Mouse (Mus musculus): ENCODE measurements around the gene Sh2b1. TPM values are rescaled to one million over a fixed set of nuclear protein-coding genes. Genes with fewer than 3 reads are reported as not detected.

Gene Sh2b1
- polyA plus RNA-seq, 1 experiment from 2014 or later: 42.1 TPM

DNA sequence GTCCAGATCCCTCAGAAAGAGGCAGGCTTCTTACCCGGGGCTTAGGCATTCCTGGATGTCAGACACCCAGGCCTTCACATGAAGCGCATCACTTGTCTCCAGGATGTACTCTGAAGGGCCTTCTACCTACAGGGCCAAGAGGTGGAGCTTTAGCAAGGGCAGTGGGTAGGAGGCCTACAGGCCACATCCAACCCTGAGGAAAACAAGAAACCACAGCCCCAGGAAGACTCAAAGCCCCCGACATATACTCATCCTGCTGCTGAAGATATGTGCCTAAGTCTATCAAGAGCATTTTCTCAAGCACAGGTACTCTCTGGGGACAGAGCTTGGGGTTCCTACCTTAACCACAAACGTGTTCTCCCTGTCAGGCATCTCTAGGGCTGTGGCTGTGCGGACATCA lies 3.9 kb downstream of the Sh2b1 start:
- no peaks in the 10 kb centered on the region for H3K27me3 ChIP-seq (ENCODE audit: control insufficient read depth, insufficient read depth, low read length)
- WGBS: 93% methylated on average over 5 of the region's 5 CpGs
- no peak for ATAC-seq (ENCODE audit: insufficient read depth, low FRiP score)
- H3K27ac ChIP-seq (ENCODE audit: low read length): no peak overlapping the region
- peaks cover 13% of the 10 kb centered on the region for H3K4me1 ChIP-seq (ENCODE audit: control insufficient read depth, insufficient read depth, low read length)
- H3K9me3 ChIP-seq (replicated peaks; ENCODE audit: control insufficient read depth, low read length): no peaks in the 10 kb centered on the region
- peaks cover 15% of the 10 kb centered on the region; the same call in 1 of the 2 replicates for H3K36me3 ChIP-seq (ENCODE audit: control insufficient read depth, insufficient read depth, low read length)
- no peak overlapping the region for H3K9ac ChIP-seq (ENCODE audit: low read length)
- H3K4me3 ChIP-seq (replicated peaks; ENCODE audit: low read length): no peak overlapping the region
- H3K4me2 ChIP-seq (ENCODE audit: low read depth, low read length): no peak overlapping the region

DNA sequence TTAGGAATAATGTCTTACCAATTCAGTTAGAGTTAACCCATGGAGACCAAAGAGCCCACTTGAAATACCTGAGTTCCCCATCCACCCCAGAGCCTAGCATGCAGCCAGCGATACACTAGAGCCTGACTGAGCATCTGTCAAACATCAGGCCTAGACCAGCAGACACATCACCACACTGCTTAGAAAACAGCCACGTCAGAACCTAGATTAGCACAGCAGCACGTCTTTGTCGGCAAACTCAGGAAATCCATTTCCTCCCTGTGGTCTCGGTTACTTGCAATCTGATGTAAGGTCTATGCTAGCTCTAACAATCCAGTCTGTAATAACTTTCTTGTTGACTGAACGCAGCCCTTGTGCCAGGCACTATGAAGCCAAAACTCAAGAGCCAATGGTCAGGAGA lies 5.1 kb downstream of the Sh2b1 start:
- H3K4me3 ChIP-seq (replicated peaks; ENCODE audit: low read length): no peak overlapping the region
- H3K27ac ChIP-seq (ENCODE audit: low read length): no peak overlapping the region
- H3K4me2 ChIP-seq (ENCODE audit: low read depth, low read length): no peak overlapping the region
- H3K9me3 ChIP-seq (replicated peaks; ENCODE audit: control insufficient read depth, low read length): no peaks in the 10 kb centered on the region
- peaks cover 19% of the 10 kb centered on the region for H3K4me1 ChIP-seq (ENCODE audit: control insufficient read depth, insufficient read depth, low read length)
- ATAC-seq (ENCODE audit: insufficient read depth, low FRiP score): no peak
- WGBS: 75% methylated on average over 6 of the region's 6 CpGs
- no peak overlapping the region for H3K9ac ChIP-seq (ENCODE audit: low read length)
- H3K27me3 ChIP-seq (ENCODE audit: control insufficient read depth, insufficient read depth, low read length): no peaks in the 10 kb centered on the region
- H3K36me3 ChIP-seq (ENCODE audit: control insufficient read depth, insufficient read depth, low read length): peaks cover 15% of the 10 kb centered on the region; the same call in 1 of the 2 replicates

- 91% methylated on average over 18 of the region's 18 CpGs for WGBS
- Histone ChIP-seq H3K4me1 (ENCODE audit: control insufficient read depth, insufficient read depth, low read length) (peaks cover 17% of the 10 kb centered on the region), H3K4me2 (ENCODE audit: low read depth, low read length) (no peak overlapping the region), H3K27ac (ENCODE audit: low read length) (no peak overlapping the region), H3K9me3 (replicated peaks; ENCODE audit: control insufficient read depth, low read length) (no peaks in the 10 kb centered on the region), H3K4me3 (replicated peaks; ENCODE audit: low read length) (no peak overlapping the region), H3K9ac (ENCODE audit: low read length) (no peak overlapping the region), H3K36me3 (ENCODE audit: control insufficient read depth, insufficient read depth, low read length) (peaks cover 15% of the 10 kb centered on the region; the same call in 1 of the 2 replicates), H3K27me3 (ENCODE audit: control insufficient read depth, insufficient read depth, low read length) (no peaks in the 10 kb centered on the region)
- no peak for ATAC-seq (ENCODE audit: insufficient read depth, low FRiP score)
Observed at GRCm38 (mm10) chr7:126467834-126468627, 7.2 kb downstream of the Sh2b1 start.

DNA sequence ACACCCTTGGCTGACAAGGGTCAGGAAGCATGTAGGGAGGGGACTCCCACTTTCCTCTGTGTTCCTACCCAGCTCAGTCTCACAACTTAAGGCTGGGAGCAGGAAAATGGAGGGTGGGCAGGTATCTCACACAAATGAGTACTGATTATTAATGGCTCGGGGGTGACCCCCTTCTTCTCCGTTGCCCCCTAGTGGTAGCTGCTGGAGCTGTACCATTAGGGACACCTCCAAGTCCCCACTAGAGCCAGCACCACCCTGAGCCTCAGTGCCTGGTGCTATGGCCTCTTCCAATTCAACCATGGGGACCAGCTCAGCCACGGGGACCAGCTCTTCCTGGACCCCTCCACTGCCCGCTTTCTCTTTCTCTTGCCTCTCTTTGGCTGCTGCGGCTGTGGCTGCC lies 8.0 kb downstream of the Sh2b1 start:
- no peaks in the 10 kb centered on the region for H3K9me3 ChIP-seq (replicated peaks; ENCODE audit: control insufficient read depth, low read length)
- H3K27ac ChIP-seq (ENCODE audit: low read length): no peak overlapping the region
- peaks cover 15% of the 10 kb centered on the region; the same call in 1 of the 2 replicates for H3K36me3 ChIP-seq (ENCODE audit: control insufficient read depth, insufficient read depth, low read length)
- no peak for ATAC-seq (ENCODE audit: insufficient read depth, low FRiP score)
- H3K4me1 ChIP-seq (ENCODE audit: control insufficient read depth, insufficient read depth, low read length): peaks cover 17% of the 10 kb centered on the region
- WGBS: 61% methylated on average over 5 of the region's 5 CpGs
- H3K27me3 ChIP-seq (ENCODE audit: control insufficient read depth, insufficient read depth, low read length): no peaks in the 10 kb centered on the region
- H3K9ac ChIP-seq (ENCODE audit: low read length): no peak overlapping the region
- no peak overlapping the region for H3K4me2 ChIP-seq (ENCODE audit: low read depth, low read length)
- H3K4me3 ChIP-seq (replicated peaks; ENCODE audit: low read length): no peak overlapping the region

DNA sequence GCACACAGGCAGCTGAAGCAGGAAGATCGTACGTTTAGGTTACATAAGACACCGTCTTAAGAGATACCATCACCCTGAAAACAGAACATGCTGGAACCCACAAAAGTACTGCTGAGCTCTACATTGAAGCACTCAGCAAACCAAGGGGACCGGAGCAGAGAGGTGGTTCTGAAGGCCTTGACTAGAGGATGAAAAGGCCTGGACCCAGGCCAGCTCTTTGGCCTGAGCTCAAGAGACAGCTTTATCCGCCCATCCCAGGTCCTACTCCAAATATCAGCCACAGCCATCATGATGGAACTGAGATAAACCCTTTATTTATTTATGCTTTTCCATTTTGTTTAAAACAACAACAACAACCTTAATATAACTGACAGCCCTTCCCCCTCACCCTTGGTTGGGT lies 8.5 kb downstream of the Sh2b1 start:
- no peaks in the 10 kb centered on the region for H3K27me3 ChIP-seq (ENCODE audit: control insufficient read depth, insufficient read depth, low read length)
- H3K9me3 ChIP-seq (replicated peaks; ENCODE audit: control insufficient read depth, low read length): no peaks in the 10 kb centered on the region
- no peak overlapping the region for H3K4me2 ChIP-seq (ENCODE audit: low read depth, low read length)
- H3K36me3 ChIP-seq (ENCODE audit: control insufficient read depth, insufficient read depth, low read length): peaks cover 15% of the 10 kb centered on the region; the same call in 1 of the 2 replicates
- 80% methylated on average over 5 of the region's 5 CpGs for whole genome bisulfite sequencing
- H3K4me1 ChIP-seq (ENCODE audit: control insufficient read depth, insufficient read depth, low read length): peaks cover 17% of the 10 kb centered on the region
- H3K4me3 ChIP-seq (replicated peaks; ENCODE audit: low read length): no peak overlapping the region
- H3K9ac ChIP-seq (ENCODE audit: low read length): no peak overlapping the region
- no peak for ATAC-seq (ENCODE audit: insufficient read depth, low FRiP score)
- H3K27ac ChIP-seq (ENCODE audit: low read length): no peak overlapping the region

DNA sequence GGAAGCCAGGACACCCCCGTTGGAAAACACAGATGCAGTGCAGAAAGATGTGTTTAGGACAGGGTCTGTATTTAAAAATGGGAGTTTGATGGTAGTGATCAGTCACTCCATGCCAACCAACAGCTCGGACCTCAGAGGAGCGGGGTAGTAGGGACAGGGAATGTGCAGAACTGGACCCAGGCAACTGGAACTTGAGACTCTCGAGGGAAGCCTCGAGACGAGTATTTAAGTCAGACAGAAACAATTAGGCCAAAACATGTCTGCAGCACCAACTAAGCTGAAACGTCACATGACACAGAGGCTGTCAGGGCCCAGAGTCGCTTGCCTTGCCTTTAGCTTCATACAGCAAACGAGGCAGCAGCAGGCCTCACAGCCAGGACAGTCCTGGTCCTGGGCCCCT lies 9.1 kb downstream of the Sh2b1 start:
- no peak overlapping the region for H3K9ac ChIP-seq (ENCODE audit: low read length)
- no peaks in the 10 kb centered on the region for H3K27me3 ChIP-seq (ENCODE audit: control insufficient read depth, insufficient read depth, low read length)
- 56% methylated on average over 9 of the region's 9 CpGs for WGBS
- H3K36me3 ChIP-seq (ENCODE audit: control insufficient read depth, insufficient read depth, low read length): peaks cover 15% of the 10 kb centered on the region; the same call in 1 of the 2 replicates
- H3K27ac ChIP-seq (ENCODE audit: low read length): no peak overlapping the region
- H3K4me1 ChIP-seq (ENCODE audit: control insufficient read depth, insufficient read depth, low read length): peaks cover 17% of the 10 kb centered on the region
- H3K9me3 ChIP-seq (replicated peaks; ENCODE audit: control insufficient read depth, low read length): no peaks in the 10 kb centered on the region
- H3K4me2 ChIP-seq (ENCODE audit: low read depth, low read length): no peak overlapping the region
- ATAC-seq (ENCODE audit: insufficient read depth, low FRiP score): no peak
- H3K4me3 ChIP-seq (replicated peaks; ENCODE audit: low read length): no peak overlapping the region

DNA sequence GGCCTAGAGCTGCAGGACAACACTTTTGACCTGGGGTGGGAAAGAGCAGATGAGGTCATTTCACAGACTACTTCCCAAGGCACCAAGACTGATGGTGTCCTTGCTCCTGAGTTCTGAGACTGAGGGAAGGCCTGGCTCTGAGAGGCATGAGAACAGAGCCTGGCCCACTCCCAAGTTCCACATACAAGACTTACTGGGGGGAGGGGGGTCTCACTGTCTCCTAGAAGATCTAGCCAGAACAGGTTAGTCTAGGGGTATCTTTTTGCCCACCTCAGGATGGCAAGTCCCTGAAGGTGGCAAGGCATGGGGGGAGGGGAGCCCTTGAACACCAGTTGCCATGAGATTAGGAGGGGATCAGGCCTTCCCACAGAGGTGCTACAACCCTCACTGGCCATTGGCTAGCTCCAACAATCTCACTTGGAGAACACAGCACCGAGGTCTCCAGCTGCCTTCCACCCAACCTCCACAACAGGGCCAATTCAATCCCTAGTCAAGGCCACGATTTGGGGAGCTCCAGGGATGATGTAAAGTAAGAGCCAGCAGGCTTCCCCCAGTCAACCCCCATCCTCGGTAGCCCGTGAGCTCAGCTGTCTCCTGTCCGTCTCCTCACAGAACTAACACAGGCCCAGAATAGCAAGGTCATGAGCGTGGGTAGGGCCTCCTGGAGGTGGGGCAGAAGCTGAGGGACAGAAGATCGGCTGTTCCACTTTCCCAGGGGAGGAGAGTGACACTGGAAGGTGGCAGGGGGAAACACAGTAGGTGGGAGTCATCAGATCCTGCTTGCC lies 9.8 kb downstream of the Sh2b1 start:
- WGBS: 24% methylated on average over 7 of the region's 7 CpGs
- Histone ChIP-seq H3K4me2 (ENCODE audit: low read depth, low read length) (no peak overlapping the region), H3K4me3 (replicated peaks; ENCODE audit: low read length) (no peak overlapping the region), H3K27ac (ENCODE audit: low read length) (peak overlapping the region; percentile 47), H3K9ac (ENCODE audit: low read length) (no peak overlapping the region), H3K9me3 (replicated peaks; ENCODE audit: control insufficient read depth, low read length) (no peaks in the 10 kb centered on the region), H3K36me3 (ENCODE audit: control insufficient read depth, insufficient read depth, low read length) (peaks cover 15% of the 10 kb centered on the region; the same call in 1 of the 2 replicates), H3K4me1 (ENCODE audit: control insufficient read depth, insufficient read depth, low read length) (peaks cover 17% of the 10 kb centered on the region), H3K27me3 (ENCODE audit: control insufficient read depth, insufficient read depth, low read length) (no peaks in the 10 kb centered on the region)
- ATAC-seq (ENCODE audit: insufficient read depth, low FRiP score): peak; percentile 4; the same call in 1 of the 2 replicates

- Histone ChIP-seq H3K27me3 (ENCODE audit: control insufficient read depth, insufficient read depth, low read length) (no peaks in the 10 kb centered on the region), H3K9me3 (replicated peaks; ENCODE audit: control insufficient read depth, low read length) (no peaks in the 10 kb centered on the region), H3K4me1 (ENCODE audit: control insufficient read depth, insufficient read depth, low read length) (peaks cover 17% of the 10 kb centered on the region), H3K9ac (ENCODE audit: low read length) (no peak overlapping the region; the same call in 1 of the 2 replicates), H3K4me3 (replicated peaks; ENCODE audit: low read length) (no peak overlapping the region), H3K36me3 (ENCODE audit: control insufficient read depth, insufficient read depth, low read length) (peaks cover 15% of the 10 kb centered on the region; the same call in 1 of the 2 replicates), H3K4me2 (ENCODE audit: low read depth, low read length) (no peak overlapping the region), H3K27ac (ENCODE audit: low read length) (peak overlapping the region; percentile 47)
- 25% methylated on average over 5 of the region's 5 CpGs for WGBS
- ATAC-seq (ENCODE audit: insufficient read depth, low FRiP score): peak; percentile 11; the same call in 1 of the 2 replicates
Observed at GRCm38 (mm10) chr7:126464836-126465235, 10.4 kb downstream of the Sh2b1 start.

DNA sequence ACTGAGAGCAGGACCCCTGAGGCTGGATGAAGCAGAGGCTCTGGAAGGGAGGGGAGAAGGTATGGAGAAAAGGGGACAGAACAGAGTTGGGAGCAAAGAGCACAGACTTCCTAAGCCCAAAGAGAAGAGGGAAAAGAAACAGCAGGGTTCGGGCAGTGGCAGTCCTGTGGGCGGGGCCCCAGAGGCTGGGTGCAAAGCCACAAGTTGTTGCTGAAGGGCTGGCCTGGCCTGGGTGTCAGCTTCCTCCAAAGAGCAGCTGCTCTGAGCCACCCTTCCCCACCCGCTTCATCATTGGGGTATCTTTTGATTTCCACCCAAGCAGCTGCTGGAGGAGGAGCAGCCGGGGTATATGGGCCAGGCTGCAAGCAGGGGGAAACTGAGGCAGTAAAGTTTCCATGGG lies 11.1 kb downstream of the Sh2b1 start:
- H3K36me3 ChIP-seq (ENCODE audit: control insufficient read depth, insufficient read depth, low read length): peaks cover 15% of the 10 kb centered on the region; the same call in 1 of the 2 replicates
- WGBS: 57% methylated on average over 4 of the region's 4 CpGs

More for the DNA sequence above, 11.1 kb downstream of the Sh2b1 start:
- H3K9ac ChIP-seq (ENCODE audit: low read length): peak overlapping the region; percentile 31; the same call in 1 of the 2 replicates
- H3K9me3 ChIP-seq (replicated peaks; ENCODE audit: control insufficient read depth, low read length): no peaks in the 10 kb centered on the region
- no peak overlapping the region for H3K4me3 ChIP-seq (replicated peaks; ENCODE audit: low read length)
- no peak overlapping the region for H3K27ac ChIP-seq (ENCODE audit: low read length)
- H3K4me1 ChIP-seq (ENCODE audit: control insufficient read depth, insufficient read depth, low read length): peaks cover 17% of the 10 kb centered on the region
- no peaks in the 10 kb centered on the region for H3K27me3 ChIP-seq (ENCODE audit: control insufficient read depth, insufficient read depth, low read length)
- ATAC-seq (ENCODE audit: insufficient read depth, low FRiP score): no peak
- no peak overlapping the region for H3K4me2 ChIP-seq (ENCODE audit: low read depth, low read length)

Data from stomach, embryonic 16.5 days (tissue).